Mouse (Mus musculus) midbrain, embryonic 15.5 days (tissue): ENCODE data around the gene Rnf10. TPM values are rescaled to one million over a fixed set of nuclear protein-coding genes. Genes with fewer than 3 reads are reported as not detected.

Experiments used
- ATAC-seq: fragments of 200-750 bp; cut with Nextera tagmentation; replicated peaks from 2 replicates; pipeline ENCODE4 v1.8.0; 2017; ENCODE audit warnings: moderate TSS enrichment
- H3K27ac ChIP-seq: fragments of 300-500 bp; sonication (generic); 2 replicates; pipeline ENCODE4 v1.5.1; 2015; ENCODE audit warnings: mild to moderate bottlenecking, inconsistent platforms
- H3K27me3 ChIP-seq: fragments of 300-500 bp; sonication (generic); replicated peaks from 2 replicates; pipeline ENCODE4 v1.6.1; 2015; ENCODE audit warnings: inconsistent platforms
- H3K36me3 ChIP-seq: fragments of 300-500 bp; sonication (generic); replicated peaks from 2 replicates; pipeline ENCODE4 v1.6.1; 2015; ENCODE audit warnings: inconsistent platforms
- H3K4me1 ChIP-seq: fragments of 300-500 bp; sonication (generic); 2 replicates; pipeline ENCODE4 v1.6.1; 2015; ENCODE audit warnings: inconsistent platforms
- H3K4me2 ChIP-seq: fragments of 300-500 bp; sonication (generic); 2 replicates; pipeline ENCODE4 v1.6.1; 2015; ENCODE audit warnings: inconsistent platforms, mild to moderate bottlenecking, moderate library complexity
- H3K4me3 ChIP-seq: fragments of 300-500 bp; sonication (generic); 2 replicates; pipeline ENCODE4 v1.5.1; 2015; ENCODE audit warnings: mild to moderate bottlenecking, inconsistent platforms
- H3K9ac ChIP-seq: fragments of 300-500 bp; sonication (generic); 2 replicates; pipeline ENCODE4 v1.6.1; 2015; ENCODE audit warnings: mild to moderate bottlenecking, inconsistent platforms
- H3K9me3 ChIP-seq: fragments of 300-500 bp; sonication (generic); 2 replicates; pipeline ENCODE4 v1.6.1; 2016; ENCODE audit warnings: inconsistent platforms
- WGBS: fragments of 180-500 bp; shearing (Covaris S2); methylation state at CpG from one replicate; pipeline ENCODE4 v1.1.7; 2015; ENCODE audit warnings: mixed read lengths; 5-methylcytosine and 5-hydroxymethylcytosine counted together
- polyA plus RNA-seq: library from polyadenylated mRNA; unstranded; fragments of >200 nt; fragmentation: Nextera tagmentation; extraction: Ambion mirVana; gene quantifications from 2 replicates; pipeline ENCODE4 v1.2.1, GENCODE M21; 2015

Rnf10 gene
- polyA plus RNA-seq, 1 experiment from 2014 or later: 202 TPM

GRCm38 (mm10) chr5:115255472-115255871 lies 17.2 kb downstream of the Rnf10 start:
- ATAC-seq: no peak
- Histone ChIP-seq H3K4me2 (no peak overlapping the region), H3K4me1 (no peaks in the 10 kb centered on the region), H3K27me3 (no peaks in the 10 kb centered on the region), H3K9ac (no peak overlapping the region), H3K36me3 (peaks cover 62% of the 10 kb centered on the region), H3K27ac (no peak overlapping the region), H3K4me3 (no peak overlapping the region), H3K9me3 (no peaks in the 10 kb centered on the region)
- WGBS: 85% methylated on average over 1 of the region's 1 CpGs

- no peak for ATAC-seq
- H3K9me3 ChIP-seq: no peaks in the 10 kb centered on the region
- H3K9ac ChIP-seq: no peak overlapping the region
- H3K4me3 ChIP-seq: no peak overlapping the region
- 0 out of 2 replicates have a peak, but pooled peaks cover 3% of the 10 kb centered on the region for H3K27me3 ChIP-seq
- WGBS: 86% methylated on average over 11 of the region's 11 CpGs
- no peak overlapping the region for H3K4me2 ChIP-seq
- H3K27ac ChIP-seq: no peak overlapping the region
- H3K4me1 ChIP-seq: peaks cover 19% of the 10 kb centered on the region
- peaks cover 49% of the 10 kb centered on the region for H3K36me3 ChIP-seq
Observed at GRCm38 (mm10) chr5:115240191-115240590, 32.5 kb downstream of the Rnf10 start.

GRCm38 (mm10) chr5:115238729-115239195 lies 33.9 kb downstream of the Rnf10 start:
- Histone ChIP-seq H3K4me2 (peak overlapping the region; percentile 63), H3K4me1 (peaks cover 22% of the 10 kb centered on the region), H3K27ac (no peak overlapping the region), H3K4me3 (peak overlapping the region; percentile 74), H3K9ac (peak overlapping the region; percentile 73; the same call in 1 of the 2 replicates), H3K27me3 (peaks cover 12% of the 10 kb centered on the region), H3K36me3 (peaks cover 36% of the 10 kb centered on the region), H3K9me3 (no peaks in the 10 kb centered on the region)
- 7% methylated on average over 11 of the region's 11 CpGs for WGBS
- ATAC-seq: no peak

- Histone ChIP-seq H3K4me2 (peak overlapping the region; percentile 63), H3K9ac (peak overlapping the region; percentile 73), H3K4me3 (peak overlapping the region; percentile 74), H3K27ac (peak overlapping the region; percentile 73), H3K9me3 (no peaks in the 10 kb centered on the region), H3K36me3 (peaks cover 29% of the 10 kb centered on the region), H3K4me1 (peaks cover 22% of the 10 kb centered on the region), H3K27me3 (peaks cover 12% of the 10 kb centered on the region)
- ATAC-seq: peak; percentile 86
- under 1% methylated on average over 88 of the region's 88 CpGs for WGBS
Observed at GRCm38 (mm10) chr5:115237803-115238728, 34.6 kb downstream of the Rnf10 start.

- Histone ChIP-seq H3K9me3 (no peaks in the 10 kb centered on the region), H3K27ac (peak within 1 kb of the TSS; percentile 16), H3K27me3 (peaks cover 12% of the 10 kb centered on the region), H3K9ac (peak within 1 kb of the TSS; percentile 60), H3K4me3 (peak within 1 kb of the TSS; percentile 46), H3K4me1 (peaks cover 22% of the 10 kb centered on the region), H3K4me2 (peak within 1 kb of the TSS; percentile 69), H3K36me3 (peaks cover 9% of the 10 kb centered on the region)
- WGBS: 1% methylated on average over 21 of the region's 21 CpGs
- peak; percentile 69 for ATAC-seq
Observed at GRCm38 (mm10) chr5:115235786-115236263, 36.9 kb downstream of the Rnf10 start, which contains the start of gene Pop5. Pop5 (plus strand) TSS chr5:115235836.

- H3K4me1 ChIP-seq: peaks cover 22% of the 10 kb centered on the region
- H3K9ac ChIP-seq: peak overlapping the region; percentile 60
- peak; percentile 65 for ATAC-seq
- peaks cover 5% of the 10 kb centered on the region for H3K36me3 ChIP-seq
- WGBS: under 1% methylated on average over 45 of the region's 45 CpGs
- H3K27ac ChIP-seq: peak overlapping the region; percentile 16
- peaks cover 12% of the 10 kb centered on the region for H3K27me3 ChIP-seq
- peak overlapping the region; percentile 46 for H3K4me3 ChIP-seq
- no peaks in the 10 kb centered on the region for H3K9me3 ChIP-seq
- peak overlapping the region; percentile 69 for H3K4me2 ChIP-seq
Observed at GRCm38 (mm10) chr5:115235323-115235771, 37.4 kb downstream of the Rnf10 start.

GRCm38 (mm10) chr5:115234519-115234918 lies 38.2 kb downstream of the Rnf10 start:
- H3K36me3 ChIP-seq: no peaks in the 10 kb centered on the region
- H3K4me1 ChIP-seq: peaks cover 22% of the 10 kb centered on the region
- no peak overlapping the region for H3K27ac ChIP-seq
- H3K4me2 ChIP-seq: peak overlapping the region; percentile 69
- H3K27me3 ChIP-seq: peaks cover 12% of the 10 kb centered on the region
- H3K4me3 ChIP-seq: no peak overlapping the region
- 55% methylated on average over 6 of the region's 6 CpGs for WGBS
- H3K9ac ChIP-seq: no peak overlapping the region
- ATAC-seq: no peak
- H3K9me3 ChIP-seq: no peaks in the 10 kb centered on the region

GRCm38 (mm10) chr5:115233031-115233780 lies 39.5 kb downstream of the Rnf10 start:
- no peak for ATAC-seq
- H3K27me3 ChIP-seq: peaks cover 12% of the 10 kb centered on the region
- H3K9me3 ChIP-seq: no peaks in the 10 kb centered on the region
- no peak overlapping the region for H3K4me2 ChIP-seq
- peaks cover 12% of the 10 kb centered on the region for H3K4me1 ChIP-seq
- WGBS: 93% methylated on average over 14 of the region's 14 CpGs
- H3K9ac ChIP-seq: no peak overlapping the region
- no peaks in the 10 kb centered on the region for H3K36me3 ChIP-seq
- H3K4me3 ChIP-seq: no peak overlapping the region
- H3K27ac ChIP-seq: no peak overlapping the region

GRCm38 (mm10) chr5:115232516-115232915 lies 40.2 kb downstream of the Rnf10 start:
- Histone ChIP-seq H3K9ac (no peak overlapping the region), H3K36me3 (no peaks in the 10 kb centered on the region), H3K9me3 (no peaks in the 10 kb centered on the region), H3K4me3 (no peak overlapping the region), H3K4me2 (no peak overlapping the region), H3K27ac (no peak overlapping the region), H3K4me1 (peaks cover 10% of the 10 kb centered on the region), H3K27me3 (peaks cover 12% of the 10 kb centered on the region)
- no peak for ATAC-seq
- 78% methylated on average over 6 of the region's 6 CpGs for WGBS

- peaks cover 12% of the 10 kb centered on the region for H3K27me3 ChIP-seq
- no peak overlapping the region for H3K4me3 ChIP-seq
- H3K9ac ChIP-seq: no peak overlapping the region
- ATAC-seq: no peak
- H3K4me1 ChIP-seq: peaks cover 8% of the 10 kb centered on the region
- H3K4me2 ChIP-seq: no peak overlapping the region
- 36% methylated on average over 16 of the region's 16 CpGs for WGBS
- H3K9me3 ChIP-seq: no peaks in the 10 kb centered on the region
- no peak overlapping the region for H3K27ac ChIP-seq
- no peaks in the 10 kb centered on the region for H3K36me3 ChIP-seq
Observed at GRCm38 (mm10) chr5:115231552-115232120, 41.1 kb downstream of the Rnf10 start.

GRCm38 (mm10) chr5:115230830-115231551 lies 41.7 kb downstream of the Rnf10 start:
- peaks cover 9% of the 10 kb centered on the region for H3K27me3 ChIP-seq
- no peak overlapping the region for H3K4me2 ChIP-seq
- no peak overlapping the region for H3K4me3 ChIP-seq
- no peak for ATAC-seq
- H3K27ac ChIP-seq: no peak overlapping the region
- WGBS: 56% methylated on average over 15 of the region's 15 CpGs
- no peaks in the 10 kb centered on the region for H3K36me3 ChIP-seq
- no peaks in the 10 kb centered on the region for H3K9me3 ChIP-seq
- no peak overlapping the region for H3K9ac ChIP-seq
- peaks cover 8% of the 10 kb centered on the region for H3K4me1 ChIP-seq
